Mouse (Mus musculus) cerebellum, adult 2 months (tissue): ENCODE measurements around the gene Faim. TPM values are rescaled to one million over a fixed set of nuclear protein-coding genes. Genes with fewer than 3 reads are reported as not detected.
A peak's percentile ranks its signal among the peaks of the same experiment; 100 is the strongest.

Experiments used
- DNase-seq, 2 experiments: peaks; one replicate each; pipeline ENCODE4 v3.0.0; 2021
- H3K27ac ChIP-seq: fragments of 200-500 bp; 2 replicates; pipeline ENCODE4 v1.5.1; 2012; ENCODE audit warnings: low read length, control low read depth, inconsistent platforms; ENCODE audit not compliant: insufficient read depth
- H3K27me3 ChIP-seq: fragments of 200-500 bp; 2 replicates; pipeline ENCODE4 v1.6.1; 2012; ENCODE audit warnings: inconsistent platforms, mild to moderate bottlenecking, low read length, moderate library complexity; ENCODE audit not compliant: control insufficient read depth, insufficient read depth
- H3K4me1 ChIP-seq: fragments of 200-500 bp; 2 replicates; pipeline ENCODE4 v1.6.1; 2011; ENCODE audit warnings: low read length; ENCODE audit not compliant: control insufficient read depth, insufficient read depth
- H3K4me3 ChIP-seq: fragments of 200-500 bp; replicated peaks from 2 replicates; pipeline ENCODE3; 2011; ENCODE audit warnings: mild to moderate bottlenecking, low read depth, low read length, control low read depth; ENCODE audit not compliant: insufficient read depth
- CTCF ChIP-seq: fragments of 200-500 bp; IDR thresholded peaks from 2 replicates; pipeline ENCODE4 v1.5.1; 2011; ENCODE audit warnings: low read depth, mild to moderate bottlenecking, control low read depth, low read length, moderate library complexity, borderline replicate concordance; ENCODE audit not compliant: insufficient read depth
- POLR2A ChIP-seq: fragments of 200-500 bp; IDR thresholded peaks from 2 replicates; pipeline ENCODE4 v1.6.1; 2011; ENCODE audit warnings: low read length, control low read depth, borderline replicate concordance; ENCODE audit not compliant: insufficient read depth
- WGBS: fragments of 180-500 bp; shearing (Covaris S2); methylation state at CpG from one replicate; pipeline ENCODE4 v1.1.7; 2018; 5-methylcytosine and 5-hydroxymethylcytosine counted together
- polyA plus RNA-seq: library from polyadenylated mRNA; depleted of rRNA; stranded (reverse); fragments of >200 nt; gene quantifications from 2 replicates; pipeline ENCODE4 v1.2.3, GENCODE M21; 2012

Faim gene
- polyA plus RNA-seq, 1 experiment = 37.7 TPM

DNA sequence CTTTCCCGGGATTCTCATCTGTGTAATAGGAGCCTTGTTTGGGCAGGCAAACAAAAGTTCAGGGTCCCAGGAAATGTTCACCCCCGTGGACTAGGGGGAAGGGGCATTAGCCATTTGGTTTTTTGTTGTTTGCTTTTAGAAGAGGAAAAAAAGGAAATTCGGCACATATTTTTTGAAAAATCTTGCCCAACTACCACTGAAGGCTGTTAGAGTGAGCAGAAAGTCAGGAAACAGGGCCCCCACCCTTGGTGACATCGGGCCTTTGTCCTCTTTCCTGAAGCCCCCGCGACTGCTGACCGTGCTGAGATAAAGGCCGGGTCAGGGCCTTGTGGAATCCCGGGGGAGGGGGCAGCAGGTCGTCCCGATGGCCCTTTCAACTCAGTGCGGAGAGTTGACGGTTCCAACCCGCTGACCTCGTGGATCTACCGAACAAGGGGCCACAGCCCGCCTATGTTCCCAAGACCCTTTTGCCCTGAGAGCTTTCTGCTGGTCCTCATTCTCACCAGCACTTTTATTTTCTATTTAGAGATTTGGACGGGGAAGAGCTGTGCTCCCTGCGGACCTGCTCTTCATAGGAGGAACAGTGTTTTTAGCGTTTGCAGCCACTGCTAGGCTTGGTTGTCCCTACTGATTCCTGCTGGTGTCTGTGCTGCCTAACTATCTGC, 23.6 kb upstream of the Faim start:
- Histone ChIP-seq H3K4me3 (no peak overlapping the region), H3K4me1 (no peaks in the 10 kb centered on the region), H3K27ac (no peak overlapping the region), H3K27me3 (peaks cover 25% of the 10 kb centered on the region; the same call in 1 of the 2 replicates)
- no peak for TF ChIP-seq POLR2A
- TF ChIP-seq CTCF = no peak
- WGBS = 3% methylated on average over 20 of the region's 20 CpGs
- DNase-seq = no peak

DNA sequence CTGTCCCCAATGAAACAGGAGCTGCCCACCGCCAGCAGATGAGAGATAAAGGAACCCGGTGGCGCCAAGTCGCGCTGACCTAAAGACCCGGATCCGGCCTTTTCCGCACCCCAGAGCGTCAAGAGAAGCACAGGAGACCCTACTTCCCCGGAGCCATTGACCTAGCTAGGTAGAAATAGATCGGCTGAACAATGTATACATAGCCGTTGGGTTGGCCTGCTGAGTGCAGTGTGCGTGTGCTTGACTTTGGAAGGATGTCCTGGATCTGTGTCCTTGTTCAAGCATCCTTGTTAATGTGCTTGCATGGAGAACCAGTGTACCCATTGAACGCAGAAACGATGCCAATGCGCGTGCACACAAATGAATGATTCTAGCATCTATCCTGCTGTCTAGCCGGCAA, 22.5 kb upstream of the Faim start:
- TF ChIP-seq POLR2A (no peak), CTCF (no peak)
- WGBS = 6% methylated on average over 18 of the region's 18 CpGs
- H3K27ac ChIP-seq = no peak overlapping the region
- H3K4me3 ChIP-seq = no peak overlapping the region
- no peaks in the 10 kb centered on the region for H3K4me1 ChIP-seq
- DNase-seq = no peak
- peaks cover 19% of the 10 kb centered on the region; the same call in 1 of the 2 replicates for H3K27me3 ChIP-seq

- H3K27ac ChIP-seq = no peak overlapping the region
- H3K27me3 ChIP-seq = peaks cover 15% of the 10 kb centered on the region; the same call in 1 of the 2 replicates
- TF ChIP-seq POLR2A = no peak
- peak; percentile 22; the same call in 1 of the 2 replicates for TF ChIP-seq CTCF
- WGBS = 4% methylated on average over 18 of the region's 18 CpGs
- DNase-seq = no peak
- no peak overlapping the region for H3K4me3 ChIP-seq
- no peaks in the 10 kb centered on the region for H3K4me1 ChIP-seq
These were observed 21.1 kb upstream of the Faim start for GRCm38 (mm10) chr9:98965084-98965483.

DNA sequence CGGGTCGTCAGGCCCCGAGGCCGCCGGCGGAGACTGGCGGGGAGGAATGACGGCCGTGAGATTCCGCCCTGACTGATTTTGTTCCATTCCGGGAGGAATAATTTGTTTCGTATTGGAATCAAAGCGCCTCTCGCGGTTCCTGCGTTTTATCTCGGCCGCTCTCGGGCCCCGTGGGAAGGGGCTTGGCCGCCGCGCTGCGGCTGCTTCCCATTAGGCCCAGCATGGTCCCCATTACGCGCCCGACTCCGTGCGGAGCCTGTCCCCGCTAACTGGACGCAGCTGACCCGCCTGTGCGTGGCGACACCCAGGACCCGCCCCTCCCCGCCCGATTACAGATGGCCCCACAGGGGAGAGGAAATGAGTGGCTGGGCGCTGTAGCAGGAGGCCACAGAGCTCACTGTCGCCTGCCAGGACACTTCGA, 13.1 kb upstream of the Faim start:
- no peak overlapping the region for H3K27ac ChIP-seq
- peaks cover 7% of the 10 kb centered on the region; the same call in 1 of the 2 replicates for H3K27me3 ChIP-seq
- TF ChIP-seq CTCF = no peak
- no peak for TF ChIP-seq POLR2A
- DNase-seq = no peak
- WGBS = under 1% methylated on average over 40 of the region's 40 CpGs
- no peak overlapping the region for H3K4me3 ChIP-seq
- H3K4me1 ChIP-seq = no peaks in the 10 kb centered on the region

GRCm38 (mm10) chr9:98973561-98973960, 12.6 kb upstream of the Faim start:
- Histone ChIP-seq H3K27ac (no peak overlapping the region), H3K4me3 (no peak overlapping the region), H3K27me3 (peaks cover 7% of the 10 kb centered on the region; the same call in 1 of the 2 replicates), H3K4me1 (no peaks in the 10 kb centered on the region)
- no peak for DNase-seq
- 7% methylated on average over 7 of the region's 7 CpGs for WGBS
- TF ChIP-seq POLR2A = no peak
- no peak for TF ChIP-seq CTCF

DNA sequence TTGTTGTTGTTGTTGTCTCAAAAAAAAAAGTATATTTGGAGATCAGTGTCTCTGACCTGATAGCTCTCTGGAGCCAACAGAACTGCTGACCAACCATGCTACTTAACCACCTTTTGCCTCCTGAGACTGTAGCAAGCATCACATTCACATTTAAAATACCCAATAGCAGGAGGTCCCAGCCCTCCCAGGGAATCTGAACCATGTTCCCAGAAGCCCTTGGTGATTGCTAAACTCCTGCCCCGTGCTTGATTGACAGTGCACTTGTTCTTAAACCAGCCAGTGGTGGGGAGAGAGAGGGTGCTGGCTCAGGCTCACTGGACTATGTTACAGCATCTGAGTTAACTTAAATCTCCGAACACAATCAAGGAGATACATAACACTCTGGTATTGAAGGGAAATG, 11.3 kb upstream of the Faim start:
- TF ChIP-seq POLR2A (no peak), CTCF (no peak)
- Histone ChIP-seq H3K4me1 (no peaks in the 10 kb centered on the region), H3K4me3 (no peak overlapping the region), H3K27me3 (peaks cover 7% of the 10 kb centered on the region; the same call in 1 of the 2 replicates), H3K27ac (no peak overlapping the region)
- WGBS = 34% methylated on average over 2 of the region's 2 CpGs
- no peak for DNase-seq

DNA sequence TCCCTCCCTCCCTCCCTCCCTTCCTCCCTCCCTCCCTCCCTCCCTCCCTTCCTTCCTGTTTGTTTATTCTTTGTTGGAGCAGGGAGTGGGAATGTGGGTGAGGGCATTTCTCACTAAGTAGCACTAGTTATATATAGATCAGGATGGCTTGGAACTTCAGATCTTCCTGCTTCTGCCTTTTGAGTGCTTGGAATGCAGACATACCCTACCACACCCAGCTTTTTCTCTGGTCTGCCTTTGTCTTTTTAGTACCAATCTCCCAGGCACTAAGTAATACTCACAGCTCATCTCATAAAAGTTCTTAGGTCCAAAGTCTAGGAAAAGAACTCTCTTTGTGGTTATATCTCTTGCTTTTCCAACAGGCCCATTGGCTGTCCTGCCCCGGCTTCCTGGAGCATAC, 10.1 kb upstream of the Faim start:
- 96% methylated on average over 1 of the region's 1 CpGs for WGBS
- Histone ChIP-seq H3K4me1 (no peaks in the 10 kb centered on the region), H3K27ac (no peak overlapping the region), H3K27me3 (peaks cover 6% of the 10 kb centered on the region; the same call in 1 of the 2 replicates), H3K4me3 (no peak overlapping the region)
- no peak for DNase-seq
- TF ChIP-seq POLR2A (no peak), CTCF (no peak)

DNA sequence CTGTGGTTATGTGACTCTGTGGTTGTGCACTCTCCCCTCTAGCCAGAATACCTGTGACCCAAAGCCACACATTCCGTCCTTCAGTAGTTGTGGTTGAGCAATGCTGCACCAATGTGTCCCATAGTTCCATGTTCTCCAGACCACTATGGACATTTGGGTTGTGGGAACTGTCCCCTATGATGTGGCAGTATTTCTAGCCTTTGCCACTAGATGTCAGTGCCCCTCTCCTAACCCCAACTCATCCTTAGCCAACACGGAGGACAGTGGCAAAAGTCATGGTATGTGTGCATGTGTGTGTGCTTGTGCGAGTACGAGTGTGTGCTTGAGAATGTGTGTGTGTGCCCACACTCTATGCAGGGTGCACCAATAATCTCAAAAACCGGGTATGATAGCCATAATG, 9.7 kb upstream of the Faim start:
- Histone ChIP-seq H3K4me3 (no peak overlapping the region), H3K4me1 (no peaks in the 10 kb centered on the region), H3K27ac (no peak overlapping the region), H3K27me3 (peaks cover 6% of the 10 kb centered on the region; the same call in 1 of the 2 replicates)
- TF ChIP-seq POLR2A (no peak), CTCF (peak; percentile 47; the same call in 1 of the 2 replicates)
- 43% methylated on average over 5 of the region's 5 CpGs for WGBS
- DNase-seq = no peak
